Mouse (Mus musculus) ES-E14 (cell line): ENCODE measurements at regions not wholly inside any gene's neighbourhood (a gene's known extent, or its start where the extent isn't known, plus 50 kb on each side); places are given as distances from the start of the nearest gene placed in this dataset.

Source experiments
- DNase-seq: peaks from one replicate; pipeline ENCODE4 v3.0.0-alpha.2; 2013; ENCODE audit warnings: low read depth, low spot score
- H3K27ac ChIP-seq: 2 replicates; pipeline ENCODE4 v1.5.1; 2012; ENCODE audit warnings: low read depth, mild to moderate bottlenecking, low read length, moderate library complexity, mixed read lengths; ENCODE audit not compliant: poor library complexity, insufficient read depth, severe bottlenecking
- H3K36me3 ChIP-seq: 2 replicates; pipeline ENCODE4 v1.6.1; 2012; ENCODE audit warnings: mild to moderate bottlenecking, low read length, moderate library complexity, mixed read lengths; ENCODE audit not compliant: control insufficient read depth, poor library complexity, insufficient read depth, severe bottlenecking
- H3K4me1 ChIP-seq, 2 experiments: fragments of 150-350 bp in 1 of 2; sonication (generic) in 1 of 2; 2 replicates each; pipeline ENCODE4 v1.6.1; 2012; ENCODE audit warnings: low read length in 2 of 2, mild to moderate bottlenecking in 1 of 2, mixed read lengths in 1 of 2; ENCODE audit not compliant: control insufficient read depth in 2 of 2, insufficient read depth in 2 of 2, poor library complexity in 1 of 2
- H3K4me3 ChIP-seq, 2 experiments: fragments of 150-350 bp in 1 of 2; sonication (generic) in 1 of 2; 2 replicates each; pipeline ENCODE4 v1.5.1; 2012; ENCODE audit warnings: low read length in 2 of 2, low read depth in 1 of 2, mild to moderate bottlenecking in 1 of 2, mixed read lengths in 1 of 2; ENCODE audit not compliant: insufficient read depth in 1 of 2, poor library complexity in 1 of 2, severe bottlenecking in 1 of 2
- H3K9ac ChIP-seq: 2 replicates; pipeline ENCODE4 v1.6.1; 2012; ENCODE audit warnings: low read depth, mild to moderate bottlenecking, low read length, mixed read lengths; ENCODE audit not compliant: poor library complexity, insufficient read depth, severe bottlenecking
- H3K9me3 ChIP-seq: fragments of 150-350 bp; sonication (generic); 2 replicates; pipeline ENCODE4 v1.6.1; 2012; ENCODE audit warnings: low read depth, mild to moderate bottlenecking, low read length; ENCODE audit not compliant: control insufficient read depth, insufficient read depth
- CHD2 ChIP-seq: IDR thresholded peaks from 2 replicates; pipeline ENCODE4 v1.6.1; 2014; ENCODE audit warnings: mild to moderate bottlenecking, low read depth, low read length, inconsistent platforms
- HCFC1 ChIP-seq: IDR thresholded peaks from 2 replicates; pipeline ENCODE4 v1.6.1; 2012; ENCODE audit warnings: low read length, inconsistent platforms, borderline replicate concordance; ENCODE audit not compliant: insufficient read depth
- MAFK ChIP-seq: IDR thresholded peaks from 2 replicates; pipeline ENCODE4 v1.6.1; 2014; ENCODE audit warnings: mild to moderate bottlenecking, low read depth, low read length, inconsistent platforms; ENCODE audit not compliant: insufficient read depth
- ZC3H11A ChIP-seq: IDR thresholded peaks from 2 replicates; pipeline ENCODE4 v1.6.1; 2012; ENCODE audit warnings: low read depth, mild to moderate bottlenecking, inconsistent platforms, low read length, borderline replicate concordance
- ZNF384 ChIP-seq: IDR thresholded peaks from 2 replicates; pipeline ENCODE4 v1.6.1; 2012; ENCODE audit warnings: low read depth, low read length, inconsistent platforms
- in situ Hi-C, 2 experiments: fragments of 600-800 bp; cut with MboI; formaldehyde crosslinking; loops; one replicate each; pipeline ENCODE4 v1.15.1; 2025; ENCODE audit warnings: low sequenced_read_pairs in 2 of 2, inconsistent platforms in 1 of 2; ENCODE audit not compliant: unreplicated experiment in 2 of 2

DNA sequence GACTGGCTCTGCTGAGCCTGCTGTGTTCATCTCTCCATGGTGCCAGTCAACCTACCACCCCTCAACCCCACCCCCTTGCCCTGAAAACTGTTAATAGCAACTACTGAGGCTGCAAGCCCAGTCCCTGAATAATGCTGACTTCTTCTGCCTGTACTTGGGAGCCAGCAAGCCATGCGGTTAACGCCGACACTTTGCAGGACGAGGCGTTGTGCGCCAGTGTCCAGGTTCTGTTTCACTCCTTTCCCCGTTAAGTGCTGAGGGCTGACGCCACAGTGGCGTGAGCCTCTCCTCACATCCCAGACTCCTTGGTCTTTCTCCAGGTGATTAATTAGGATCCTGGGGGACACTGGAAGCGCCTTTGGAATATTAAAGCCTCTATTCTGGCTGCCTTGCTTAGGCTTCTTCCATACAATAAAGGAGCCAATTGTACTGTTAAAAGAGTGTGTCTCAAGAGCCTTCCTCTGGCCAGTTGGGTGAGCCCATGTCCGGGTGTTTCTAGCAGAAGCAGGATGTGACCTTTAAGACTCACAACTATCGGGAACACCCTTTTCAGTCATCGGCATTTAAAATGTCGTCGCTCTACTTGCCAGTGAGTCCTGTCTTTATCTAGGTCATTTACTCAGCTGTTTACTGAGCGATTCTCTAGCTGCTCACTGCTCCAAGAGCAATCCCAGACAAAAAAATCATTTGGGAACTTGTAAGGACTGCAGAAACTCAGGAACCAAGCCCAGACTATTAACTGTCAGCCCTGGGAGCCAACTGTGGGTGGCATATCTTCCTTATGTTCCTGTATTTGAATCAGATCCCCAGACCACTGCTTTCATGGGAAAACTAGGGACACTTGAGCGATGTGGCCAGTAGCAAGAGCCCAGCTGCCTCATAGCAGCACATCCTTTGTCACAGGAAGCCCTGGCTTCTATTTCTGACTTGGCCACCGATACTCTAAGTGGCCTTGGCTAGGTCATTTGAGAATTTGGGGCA lies 59.1 kb downstream of the Ppp1r3c start:
- no peaks in the 10 kb centered on the region for H3K9me3 ChIP-seq
- peaks cover 0 to 6% of the 10 kb centered on the region in 2 experiments; a peak in 1 of 4 replicates for H3K4me1 ChIP-seq
- no peak overlapping the region for H3K4me3 ChIP-seq
- H3K36me3 ChIP-seq = no peaks in the 10 kb centered on the region
- TF ChIP-seq CHD2 (no peak), ZC3H11A (no peak), MAFK (no peak), ZNF384 (no peak), HCFC1 (no peak)
- no peak for DNase-seq
- in situ Hi-C loops = no loop called here
- no peak overlapping the region for H3K9ac ChIP-seq
- H3K27ac ChIP-seq = no peak overlapping the region

DNA sequence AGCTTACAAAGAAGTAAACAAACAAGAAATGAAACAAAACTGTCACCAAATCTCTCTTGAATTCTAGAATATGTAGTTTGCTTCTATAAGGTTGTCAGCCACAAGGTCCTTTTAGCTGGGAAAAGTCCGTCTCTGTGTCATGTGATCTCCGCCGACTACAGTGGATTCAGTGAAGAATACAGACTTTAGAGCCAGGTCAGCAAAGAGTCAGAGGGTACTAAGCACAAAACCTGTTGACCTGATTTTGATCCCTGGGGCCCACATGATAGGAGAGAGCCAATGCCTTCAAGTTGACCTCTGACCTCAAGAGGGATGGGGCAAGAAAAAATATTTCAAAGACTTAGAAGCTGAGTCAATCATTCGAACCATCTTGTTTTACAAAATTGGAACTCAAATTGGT lies 61.5 kb downstream of the Ppp1r3c start:
- TF ChIP-seq CHD2 = no peak
- no peak for TF ChIP-seq MAFK
- TF ChIP-seq HCFC1 = no peak
- TF ChIP-seq ZC3H11A = no peak
- TF ChIP-seq ZNF384 = no peak
- H3K4me1 ChIP-seq = peaks cover 0 to 6% of the 10 kb centered on the region in 2 experiments; a peak in 1 of 4 replicates
- in situ Hi-C loops = no loop called here
- no peak overlapping the region for H3K27ac ChIP-seq
- no peak overlapping the region for H3K4me3 ChIP-seq
- no peaks in the 10 kb centered on the region for H3K9me3 ChIP-seq
- no peak for DNase-seq
- no peaks in the 10 kb centered on the region for H3K36me3 ChIP-seq
- no peak overlapping the region for H3K9ac ChIP-seq

DNA sequence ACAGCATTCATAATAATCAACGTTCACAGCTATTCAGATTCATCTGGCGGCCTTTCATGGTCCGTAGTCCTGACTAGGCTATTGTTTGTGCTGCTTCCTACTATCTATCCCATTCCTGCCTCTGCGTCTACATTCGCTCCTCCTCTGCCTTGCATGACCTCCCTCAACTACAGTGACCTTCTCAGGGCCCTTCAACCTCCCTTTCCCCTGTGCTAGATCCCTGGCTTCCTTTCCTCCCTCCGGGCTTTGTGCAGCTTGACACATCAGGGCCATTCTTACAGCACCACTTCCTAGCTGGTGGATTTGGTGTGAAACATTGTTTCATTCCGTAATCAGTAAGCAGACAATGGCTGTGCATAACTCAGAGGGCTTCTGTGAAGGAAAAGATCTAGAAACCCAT lies 65.6 kb downstream of the Ppp1r3c start:
- Histone ChIP-seq H3K4me3 (no peak overlapping the region), H3K27ac (no peak overlapping the region), H3K4me1 (no peaks in the 10 kb centered on the region), H3K9ac (no peak overlapping the region), H3K36me3 (no peaks in the 10 kb centered on the region), H3K9me3 (no peaks in the 10 kb centered on the region)
- no peak for DNase-seq
- no peak for TF ChIP-seq CHD2
- no peak for TF ChIP-seq MAFK
- no peak for TF ChIP-seq HCFC1
- in situ Hi-C loops = no loop called here
